Mouse (Mus musculus) cortical plate, adult 2 months (tissue): ENCODE measurements around the gene Rpl31. TPM values are rescaled to one million over a fixed set of nuclear protein-coding genes. Genes with fewer than 3 reads are reported as not detected.

Experiments
- H3K27ac ChIP-seq: fragments of 200-500 bp; 2 replicates; pipeline ENCODE4 v1.5.1; 2012; ENCODE audit warnings: low read length, control low read depth, inconsistent platforms; ENCODE audit not compliant: insufficient read depth
- H3K4me1 ChIP-seq: fragments of 200-500 bp; 2 replicates; pipeline ENCODE4 v1.6.1; 2011; ENCODE audit warnings: low read length; ENCODE audit not compliant: control insufficient read depth, insufficient read depth
- H3K4me3 ChIP-seq: fragments of 200-500 bp; 2 replicates; pipeline ENCODE4 v1.5.1; 2011; ENCODE audit warnings: mild to moderate bottlenecking, low read length, control low read depth; ENCODE audit not compliant: insufficient read depth
- CTCF ChIP-seq: fragments of 200-500 bp; IDR thresholded peaks from 2 replicates; pipeline ENCODE4 v1.5.1; 2011; ENCODE audit warnings: mild to moderate bottlenecking, control low read depth, low read length; ENCODE audit not compliant: insufficient read depth; ENCODE audit errors: extremely low read depth
- POLR2A ChIP-seq: fragments of 200-500 bp; IDR thresholded peaks from 2 replicates; pipeline ENCODE4 v1.6.1; 2011; ENCODE audit warnings: mild to moderate bottlenecking, low read length, control low read depth; ENCODE audit not compliant: insufficient read depth; ENCODE audit errors: extremely low read depth
- polyA plus RNA-seq: library from polyadenylated mRNA; depleted of rRNA; stranded (reverse); fragments of >200 nt; gene quantifications from 2 replicates; pipeline ENCODE4 v1.2.3, GENCODE M21; 2012

Gene Rpl31
- polyA plus RNA-seq, 1 experiment = 793 TPM

- peaks cover 6% of the 10 kb centered on the region for H3K4me1 ChIP-seq
- peak overlapping the region; percentile 5; the same call in 1 of the 2 replicates for H3K27ac ChIP-seq
- TF ChIP-seq CTCF = no peak
- TF ChIP-seq POLR2A = no peak
- no peak overlapping the region for H3K4me3 ChIP-seq
Observed at GRCm38 (mm10) chr1:39338831-39339230, 28.8 kb upstream of the Rpl31 start.

DNA sequence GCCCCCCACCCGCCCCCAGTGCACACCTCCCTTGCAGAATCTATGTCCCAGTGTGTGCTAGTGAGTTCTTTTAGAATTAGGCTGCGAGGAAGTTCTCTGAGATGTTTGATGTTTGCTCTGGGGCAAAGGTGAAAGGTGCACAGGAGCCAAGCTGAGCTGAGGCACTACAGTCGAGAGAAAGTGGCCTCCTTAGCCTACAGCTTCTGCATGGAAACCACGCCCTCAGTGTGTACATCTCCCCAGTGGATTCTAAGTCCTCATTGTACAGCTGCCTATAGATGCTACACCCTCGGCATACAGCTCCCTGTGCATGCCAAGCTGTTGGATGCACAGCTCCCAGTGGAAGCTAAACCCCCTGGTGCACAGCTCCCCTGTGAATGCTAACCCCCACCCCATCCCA is 28.2 kb upstream of the Rpl31 start:
- Histone ChIP-seq H3K4me1 (peaks cover 6% of the 10 kb centered on the region), H3K27ac (peak overlapping the region; percentile 5; the same call in 1 of the 2 replicates), H3K4me3 (no peak overlapping the region)
- TF ChIP-seq POLR2A (no peak), CTCF (no peak)

GRCm38 (mm10) chr1:39340156-39340555 is 27.5 kb upstream of the Rpl31 start:
- TF ChIP-seq CTCF (no peak), POLR2A (no peak)
- Histone ChIP-seq H3K4me1 (peaks cover 8% of the 10 kb centered on the region), H3K27ac (no peak overlapping the region)

DNA sequence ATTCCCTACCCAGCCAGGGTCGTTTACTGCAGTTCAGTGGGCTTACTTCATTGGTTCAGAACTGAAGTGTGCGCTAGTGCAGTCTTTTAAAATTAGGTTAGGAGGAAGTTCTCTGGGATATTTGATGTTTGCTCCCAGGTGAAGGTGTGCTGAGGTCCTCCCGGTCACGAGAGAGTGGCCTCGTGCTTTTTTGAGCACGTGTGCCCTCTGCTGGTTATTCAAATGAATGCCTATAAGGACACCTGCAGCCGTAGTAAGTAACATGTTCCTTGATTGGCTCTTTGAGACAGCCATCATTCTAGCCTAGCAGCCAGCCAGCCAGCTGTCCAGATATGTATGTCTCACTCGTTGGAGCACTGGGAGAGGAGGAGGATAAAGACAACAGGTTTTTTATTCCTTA is 27.0 kb upstream of the Rpl31 start:
- H3K4me1 ChIP-seq = peaks cover 8% of the 10 kb centered on the region
- no peak for TF ChIP-seq POLR2A
- peak; percentile 69 for TF ChIP-seq CTCF
- no peak overlapping the region for H3K27ac ChIP-seq
- no peak overlapping the region for H3K4me3 ChIP-seq

More at GRCm38 (mm10) chr1:39340156-39340555, 27.5 kb upstream of the Rpl31 start:
- no peak overlapping the region for H3K4me3 ChIP-seq

DNA sequence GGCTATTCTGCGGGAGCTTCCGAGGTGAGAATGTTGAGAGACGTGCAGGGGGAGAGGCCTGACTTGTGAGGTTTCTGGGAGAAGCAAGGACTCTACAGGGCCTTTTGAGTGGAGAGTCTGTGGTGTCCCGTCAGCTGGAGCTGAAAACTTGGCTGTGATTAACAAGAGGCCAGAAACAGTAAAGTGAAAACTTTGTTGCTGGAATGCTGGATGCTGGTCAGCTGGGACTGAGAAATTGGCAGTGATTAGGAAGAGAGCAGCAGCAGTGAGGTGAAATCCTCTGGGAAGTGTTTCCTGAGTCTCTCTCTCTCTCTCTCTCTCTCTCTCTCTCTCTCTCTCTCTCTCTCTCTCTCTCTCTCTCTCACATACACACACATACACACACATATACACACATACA is 25.8 kb upstream of the Rpl31 start:
- H3K27ac ChIP-seq = no peak overlapping the region
- no peak overlapping the region for H3K4me3 ChIP-seq
- TF ChIP-seq CTCF = no peak
- TF ChIP-seq POLR2A = no peak
- peaks cover 8% of the 10 kb centered on the region for H3K4me1 ChIP-seq

GRCm38 (mm10) chr1:39343242-39343641 is 24.4 kb upstream of the Rpl31 start:
- TF ChIP-seq CTCF (peak; percentile 14; the same call in 1 of the 2 replicates), POLR2A (no peak)
- no peak overlapping the region for H3K27ac ChIP-seq
- peaks cover 8% of the 10 kb centered on the region for H3K4me1 ChIP-seq
- H3K4me3 ChIP-seq = no peak overlapping the region

DNA sequence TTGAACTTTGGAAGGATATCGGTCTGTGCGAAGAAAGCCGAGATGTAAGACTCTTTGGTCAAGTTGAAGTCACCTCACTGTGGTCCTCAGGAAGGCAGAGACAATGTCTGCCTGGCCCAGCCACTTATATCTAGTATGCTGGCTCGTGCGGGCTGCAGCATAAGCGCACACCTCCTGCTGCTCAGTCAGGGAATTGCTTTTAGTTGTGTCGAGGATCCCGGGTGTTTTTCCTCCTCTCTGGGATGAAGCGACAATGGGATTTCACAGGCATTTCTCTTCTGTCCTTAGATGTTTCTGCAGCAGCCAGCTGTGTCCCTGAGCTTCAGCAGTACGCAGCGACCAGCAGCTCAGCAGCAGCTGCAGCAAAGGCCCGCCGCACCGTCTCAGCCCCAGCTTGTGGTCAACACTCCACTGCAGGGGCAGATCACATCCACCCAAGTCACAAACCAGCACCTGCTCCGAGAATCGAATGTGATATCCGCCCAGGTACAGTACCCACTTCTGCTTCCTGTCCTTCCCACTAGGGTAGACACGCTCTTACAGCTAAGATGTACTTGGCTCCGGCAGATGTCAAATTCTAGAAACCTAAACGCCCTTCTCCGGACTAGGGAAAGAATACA is 22.6 kb upstream of the Rpl31 start:
- TF ChIP-seq CTCF = peak; percentile 37
- no peak for TF ChIP-seq POLR2A
- Histone ChIP-seq H3K4me1 (peaks cover 5% of the 10 kb centered on the region; the same call in 1 of the 2 replicates), H3K4me3 (no peak overlapping the region), H3K27ac (no peak overlapping the region)

- Histone ChIP-seq H3K27ac (no peak overlapping the region), H3K4me1 (peaks cover 3% of the 10 kb centered on the region; the same call in 1 of the 2 replicates), H3K4me3 (no peak overlapping the region)
- no peak for TF ChIP-seq POLR2A
- TF ChIP-seq CTCF = no peak
Observed at GRCm38 (mm10) chr1:39349001-39349400, 18.6 kb upstream of the Rpl31 start.

DNA sequence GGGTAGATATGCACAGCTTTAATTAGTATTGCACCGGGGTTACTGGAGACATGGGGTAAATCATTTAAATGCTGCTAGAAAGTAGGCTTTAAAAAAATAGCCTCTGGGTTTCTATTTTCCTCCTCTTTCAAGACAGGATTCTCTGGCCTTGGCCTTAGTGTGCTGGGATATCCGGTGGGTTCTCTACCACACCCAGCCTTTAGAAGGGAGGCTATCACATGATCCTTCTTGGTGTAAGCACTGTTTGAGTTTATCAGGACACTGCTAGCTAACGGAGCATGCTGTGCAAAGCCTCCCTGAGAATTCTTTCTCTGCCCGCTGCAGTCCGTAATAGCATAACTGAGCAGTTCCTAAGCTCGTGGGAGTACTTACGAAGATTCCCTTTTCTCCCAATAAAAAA is 18.2 kb upstream of the Rpl31 start:
- TF ChIP-seq CTCF (no peak), POLR2A (no peak)
- Histone ChIP-seq H3K4me3 (no peak overlapping the region), H3K27ac (no peak overlapping the region), H3K4me1 (peaks cover 3% of the 10 kb centered on the region; the same call in 1 of the 2 replicates)

- H3K4me3 ChIP-seq = no peak overlapping the region
- no peaks in the 10 kb centered on the region for H3K4me1 ChIP-seq
- TF ChIP-seq CTCF = no peak
- TF ChIP-seq POLR2A = no peak
- H3K27ac ChIP-seq = no peak overlapping the region
Observed at GRCm38 (mm10) chr1:39361754-39362514, 5.7 kb upstream of the Rpl31 start.

GRCm38 (mm10) chr1:39362515-39362893 is 5.1 kb upstream of the Rpl31 start:
- TF ChIP-seq POLR2A = no peak
- no peak for TF ChIP-seq CTCF
- no peak overlapping the region for H3K27ac ChIP-seq

More at GRCm38 (mm10) chr1:39362515-39362893, 5.1 kb upstream of the Rpl31 start:
- H3K4me3 ChIP-seq = no peak overlapping the region
- no peaks in the 10 kb centered on the region for H3K4me1 ChIP-seq
